Mouse (Mus musculus) liver, adult 2 months (tissue): Measurements from ENCODE around the gene Asb11. TPM values are rescaled to one million over a fixed set of nuclear protein-coding genes. Genes with fewer than 3 reads are reported as not detected.

Source experiments
- DNase-seq: peaks from one replicate; pipeline ENCODE4 v3.0.0-alpha.2; 2011; ENCODE audit warnings: low read depth, low spot score; ENCODE audit errors: extremely low read depth
- H3K27ac ChIP-seq: fragments of 200-500 bp; replicated peaks from 2 replicates; pipeline ENCODE4 v1.5.1; 2012; ENCODE audit warnings: low read depth, mild to moderate bottlenecking, control low read depth, inconsistent platforms, low read length; ENCODE audit not compliant: insufficient read depth
- H3K27me3 ChIP-seq: fragments of 200-500 bp; 2 replicates; pipeline ENCODE4 v1.6.1; 2012; ENCODE audit warnings: mild to moderate bottlenecking, moderate library complexity, low read length, inconsistent platforms; ENCODE audit not compliant: control insufficient read depth, insufficient read depth
- H3K36me3 ChIP-seq: fragments of 200-500 bp; 2 replicates; pipeline ENCODE4 v1.6.1; 2012; ENCODE audit warnings: low read length, inconsistent platforms; ENCODE audit not compliant: control insufficient read depth, insufficient read depth
- H3K4me1 ChIP-seq: fragments of 200-500 bp; 2 replicates; pipeline ENCODE4 v1.6.1; 2011; ENCODE audit warnings: low read length; ENCODE audit not compliant: control insufficient read depth, insufficient read depth
- H3K4me3 ChIP-seq: fragments of 200-500 bp; 2 replicates; pipeline ENCODE4 v1.5.1; 2011; ENCODE audit warnings: low read depth, mild to moderate bottlenecking, control low read depth, low read length, moderate library complexity; ENCODE audit not compliant: insufficient read depth
- H3K79me2 ChIP-seq: fragments of 200-500 bp; 2 replicates; pipeline ENCODE4 v1.6.1; 2012; ENCODE audit warnings: inconsistent platforms, mild to moderate bottlenecking, low read length, moderate library complexity; ENCODE audit not compliant: control insufficient read depth, insufficient read depth
- H3K9ac ChIP-seq: fragments of 200-500 bp; 2 replicates; pipeline ENCODE4 v1.6.1; 2012; ENCODE audit warnings: low read depth, mild to moderate bottlenecking, control low read depth, inconsistent platforms, low read length
- CTCF ChIP-seq: fragments of 200-500 bp; IDR thresholded peaks from 2 replicates; pipeline ENCODE4 v1.5.1; 2011; ENCODE audit warnings: low read depth, low read length, control low read depth
- POLR2A ChIP-seq: fragments of 200-500 bp; IDR thresholded peaks from 2 replicates; pipeline ENCODE4 v1.6.1; 2011; ENCODE audit warnings: low read length, control low read depth; ENCODE audit not compliant: insufficient read depth; ENCODE audit errors: extremely low read depth
- WGBS: fragments of 180-500 bp; shearing (Covaris S2); methylation state at CpG from one replicate; pipeline ENCODE4 v1.1.7; 2018; 5-methylcytosine and 5-hydroxymethylcytosine counted together
- polyA plus RNA-seq: library from polyadenylated mRNA; depleted of rRNA; stranded (reverse); fragments of >200 nt; gene quantifications from 2 replicates; pipeline ENCODE4 v1.2.3, GENCODE M21; 2012
- total RNA-seq: library from RNA; depleted of rRNA; stranded (reverse); fragments of >200 nt; gene quantifications from 2 replicates; pipeline ENCODE4 v1.2.3, GENCODE M21; 2014

Asb11 gene
- total and polyA plus RNA-seq, 2 experiments = 0.09 TPM; not detected in 1

GRCm38 (mm10) chrX:164431541-164431940, 5.3 kb upstream of the Asb11 start:
- peak overlapping the region; percentile 67 for H3K27ac ChIP-seq
- WGBS = 25% methylated on average over 6 of the region's 6 CpGs
- peaks cover 2% of the 10 kb centered on the region; the same call in 1 of the 2 replicates for H3K36me3 ChIP-seq

GRCm38 (mm10) chrX:164432682-164433081, 4.1 kb upstream of the Asb11 start:
- TF ChIP-seq CTCF (no peak), POLR2A (no peak)
- peaks cover 2% of the 10 kb centered on the region; the same call in 1 of the 2 replicates for H3K36me3 ChIP-seq
- peaks cover 13% of the 10 kb centered on the region for H3K4me1 ChIP-seq
- no peaks in the 10 kb centered on the region for H3K79me2 ChIP-seq
- no peak overlapping the region for H3K27ac ChIP-seq
- no peak overlapping the region for H3K9ac ChIP-seq
- 98% methylated on average over 9 of the region's 9 CpGs for WGBS
- no peaks in the 10 kb centered on the region for H3K27me3 ChIP-seq
- DNase-seq = no peak
- H3K4me3 ChIP-seq = no peak overlapping the region

More at GRCm38 (mm10) chrX:164431541-164431940, 5.3 kb upstream of the Asb11 start:
- H3K4me1 ChIP-seq = peaks cover 13% of the 10 kb centered on the region
- no peak overlapping the region for H3K9ac ChIP-seq
- TF ChIP-seq POLR2A (no peak), CTCF (no peak)
- peak; percentile 80 for DNase-seq
- H3K79me2 ChIP-seq = no peaks in the 10 kb centered on the region
- no peaks in the 10 kb centered on the region for H3K27me3 ChIP-seq
- no peak overlapping the region for H3K4me3 ChIP-seq

- 87% methylated on average over 7 of the region's 7 CpGs for WGBS
- Histone ChIP-seq H3K27me3 (no peaks in the 10 kb centered on the region), H3K79me2 (no peaks in the 10 kb centered on the region), H3K4me1 (peaks cover 2% of the 10 kb centered on the region; the same call in 1 of the 2 replicates), H3K36me3 (no peaks in the 10 kb centered on the region), H3K9ac (no peak overlapping the region), H3K27ac (no peak overlapping the region), H3K4me3 (no peak overlapping the region)
- no peak for TF ChIP-seq CTCF
- no peak for TF ChIP-seq POLR2A
- no peak for DNase-seq
Observed at GRCm38 (mm10) chrX:164439462-164439861, 2.7 kb downstream of the Asb11 start.

- Histone ChIP-seq H3K27me3 (no peaks in the 10 kb centered on the region), H3K79me2 (no peaks in the 10 kb centered on the region), H3K4me3 (no peak overlapping the region), H3K36me3 (no peaks in the 10 kb centered on the region), H3K9ac (no peak overlapping the region), H3K27ac (no peak overlapping the region), H3K4me1 (peaks cover 2% of the 10 kb centered on the region; the same call in 1 of the 2 replicates)
- no peak for TF ChIP-seq POLR2A
- no peak for TF ChIP-seq CTCF
- peak; percentile 49 for DNase-seq
- WGBS = 7% methylated on average over 2 of the region's 2 CpGs
Observed at GRCm38 (mm10) chrX:164440140-164440539, 3.3 kb downstream of the Asb11 start.

GRCm38 (mm10) chrX:164440703-164441102, 3.9 kb downstream of the Asb11 start:
- Histone ChIP-seq H3K4me1 (peaks cover 4% of the 10 kb centered on the region; the same call in 1 of the 2 replicates), H3K27me3 (no peaks in the 10 kb centered on the region), H3K27ac (no peak overlapping the region), H3K9ac (no peak overlapping the region), H3K4me3 (no peak overlapping the region), H3K79me2 (no peaks in the 10 kb centered on the region), H3K36me3 (no peaks in the 10 kb centered on the region)
- TF ChIP-seq CTCF = no peak
- TF ChIP-seq POLR2A = no peak
- WGBS = 46% methylated on average over 3 of the region's 3 CpGs
- DNase-seq = no peak

- H3K27me3 ChIP-seq = no peaks in the 10 kb centered on the region
- DNase-seq = no peak
- H3K4me1 ChIP-seq = peaks cover 2% of the 10 kb centered on the region; the same call in 1 of the 2 replicates
- H3K4me3 ChIP-seq = no peak overlapping the region
- no peaks in the 10 kb centered on the region for H3K36me3 ChIP-seq
- WGBS = 96% methylated on average over 3 of the region's 3 CpGs
- no peak for TF ChIP-seq CTCF
- TF ChIP-seq POLR2A = no peak
- H3K9ac ChIP-seq = no peak overlapping the region
- no peaks in the 10 kb centered on the region for H3K79me2 ChIP-seq
- H3K27ac ChIP-seq = no peak overlapping the region
Observed at GRCm38 (mm10) chrX:164441306-164441705, 4.5 kb downstream of the Asb11 start.
